Mouse (Mus musculus): Measurements from ENCODE around the gene Rnf182. TPM values are rescaled to one million over a fixed set of nuclear protein-coding genes. Genes with fewer than 3 reads are reported as not detected.

Rnf182 gene
- polyA plus RNA-seq, 1 experiment from 2014 or later: 0.21 TPM

GRCm38 (mm10) chr13:43619550-43620175 is 4.2 kb downstream of the Rnf182 start:
- WGBS: 55% methylated on average over 4 of the region's 4 CpGs
- Histone ChIP-seq H3K27me3 (replicated peaks; ENCODE audit: control insufficient read depth, insufficient read depth, low read length) (no peaks in the 10 kb centered on the region), H3K4me1 (replicated peaks; ENCODE audit: control insufficient read depth, insufficient read depth, low read length) (no peaks in the 10 kb centered on the region), H3K9ac (ENCODE audit: low read depth, low read length) (no peak overlapping the region), H3K9me3 (ENCODE audit: control insufficient read depth) (no peaks in the 10 kb centered on the region), H3K27ac (ENCODE audit: low read depth, low read length) (no peak overlapping the region), H3K36me3 (ENCODE audit: control insufficient read depth, insufficient read depth) (no peaks in the 10 kb centered on the region), H3K4me2 (replicated peaks; ENCODE audit: low read depth) (no peak overlapping the region), H3K4me3 (ENCODE audit: low read depth, low read length) (no peak overlapping the region)
- TF ChIP-seq CTCF (IDR thresholded peaks at IDR 0.05; ENCODE audit: low read depth): no peak
- ATAC-seq: no peak

DNA sequence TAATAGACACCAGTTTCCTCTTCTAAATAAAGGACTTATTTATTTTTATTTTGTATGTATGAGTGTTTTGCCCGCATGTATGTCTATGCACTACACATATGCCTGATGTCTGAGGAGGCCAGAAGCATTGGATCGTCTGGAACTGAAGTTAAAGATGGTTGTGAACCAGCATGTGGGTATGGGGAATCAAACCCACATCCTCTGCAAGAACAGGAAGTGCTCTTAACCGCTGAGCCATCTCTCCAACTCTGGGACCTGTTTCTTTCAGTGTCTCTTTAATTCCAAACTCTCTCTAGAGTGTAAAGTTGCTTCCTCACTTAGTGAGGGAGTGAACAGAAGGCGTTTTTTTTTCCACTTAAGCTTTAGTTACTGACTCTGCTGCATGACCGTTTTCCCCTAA is 12.4 kb downstream of the Rnf182 start:
- Histone ChIP-seq H3K9me3 (ENCODE audit: control insufficient read depth) (no peaks in the 10 kb centered on the region), H3K4me2 (replicated peaks; ENCODE audit: low read depth) (no peak overlapping the region), H3K4me1 (replicated peaks; ENCODE audit: control insufficient read depth, insufficient read depth, low read length) (no peaks in the 10 kb centered on the region), H3K36me3 (ENCODE audit: control insufficient read depth, insufficient read depth) (no peaks in the 10 kb centered on the region), H3K4me3 (ENCODE audit: low read depth, low read length) (no peak overlapping the region), H3K27me3 (replicated peaks; ENCODE audit: control insufficient read depth, insufficient read depth, low read length) (no peaks in the 10 kb centered on the region), H3K9ac (ENCODE audit: low read depth, low read length) (no peak overlapping the region), H3K27ac (ENCODE audit: low read depth, low read length) (no peak overlapping the region)
- ATAC-seq: no peak
- no peak for TF ChIP-seq CTCF (IDR thresholded peaks at IDR 0.05; ENCODE audit: low read depth)
- 81% methylated on average over 5 of the region's 5 CpGs for WGBS

GRCm38 (mm10) chr13:43629785-43630184 is 14.3 kb downstream of the Rnf182 start:
- H3K4me2 ChIP-seq (replicated peaks; ENCODE audit: low read depth): no peak overlapping the region
- H3K27me3 ChIP-seq (replicated peaks; ENCODE audit: control insufficient read depth, insufficient read depth, low read length): no peaks in the 10 kb centered on the region
- H3K36me3 ChIP-seq (ENCODE audit: control insufficient read depth, insufficient read depth): no peaks in the 10 kb centered on the region
- no peak overlapping the region for H3K27ac ChIP-seq (ENCODE audit: low read depth, low read length)
- H3K9me3 ChIP-seq (ENCODE audit: control insufficient read depth): no peaks in the 10 kb centered on the region
- TF ChIP-seq CTCF (IDR thresholded peaks at IDR 0.05; ENCODE audit: low read depth): no peak
- 75% methylated on average over 7 of the region's 7 CpGs for WGBS
- no peak for ATAC-seq
- no peak overlapping the region for H3K9ac ChIP-seq (ENCODE audit: low read depth, low read length)
- H3K4me3 ChIP-seq (ENCODE audit: low read depth, low read length): no peak overlapping the region
- H3K4me1 ChIP-seq (replicated peaks; ENCODE audit: control insufficient read depth, insufficient read depth, low read length): no peaks in the 10 kb centered on the region

DNA sequence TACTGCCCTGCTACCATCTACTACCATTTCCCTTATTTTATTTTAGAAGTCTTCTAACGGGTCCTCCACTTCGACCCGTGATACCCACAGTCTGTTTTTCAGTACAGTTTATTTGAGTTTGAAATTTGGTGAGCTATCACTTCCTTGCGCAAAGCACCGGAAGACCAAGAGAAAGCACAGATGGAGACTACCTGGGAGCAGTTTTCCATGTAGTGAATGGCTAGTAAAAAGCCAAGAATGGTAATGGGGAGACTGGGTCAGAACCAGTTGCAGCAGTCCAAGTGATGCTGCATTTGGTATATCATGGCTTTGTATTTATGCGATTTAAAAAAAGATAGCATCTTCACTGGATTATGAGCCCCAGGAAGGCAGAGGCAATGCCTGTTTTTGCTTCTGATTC is 15.8 kb downstream of the Rnf182 start:
- Histone ChIP-seq H3K4me1 (replicated peaks; ENCODE audit: control insufficient read depth, insufficient read depth, low read length) (no peaks in the 10 kb centered on the region), H3K9ac (ENCODE audit: low read depth, low read length) (no peak overlapping the region), H3K9me3 (ENCODE audit: control insufficient read depth) (no peaks in the 10 kb centered on the region), H3K27ac (ENCODE audit: low read depth, low read length) (no peak overlapping the region), H3K36me3 (ENCODE audit: control insufficient read depth, insufficient read depth) (no peaks in the 10 kb centered on the region), H3K4me2 (replicated peaks; ENCODE audit: low read depth) (no peak overlapping the region), H3K27me3 (replicated peaks; ENCODE audit: control insufficient read depth, insufficient read depth, low read length) (no peaks in the 10 kb centered on the region), H3K4me3 (ENCODE audit: low read depth, low read length) (no peak overlapping the region)
- no peak for ATAC-seq
- no peak for TF ChIP-seq CTCF (IDR thresholded peaks at IDR 0.05; ENCODE audit: low read depth)
- 94% methylated on average over 6 of the region's 6 CpGs for WGBS

DNA sequence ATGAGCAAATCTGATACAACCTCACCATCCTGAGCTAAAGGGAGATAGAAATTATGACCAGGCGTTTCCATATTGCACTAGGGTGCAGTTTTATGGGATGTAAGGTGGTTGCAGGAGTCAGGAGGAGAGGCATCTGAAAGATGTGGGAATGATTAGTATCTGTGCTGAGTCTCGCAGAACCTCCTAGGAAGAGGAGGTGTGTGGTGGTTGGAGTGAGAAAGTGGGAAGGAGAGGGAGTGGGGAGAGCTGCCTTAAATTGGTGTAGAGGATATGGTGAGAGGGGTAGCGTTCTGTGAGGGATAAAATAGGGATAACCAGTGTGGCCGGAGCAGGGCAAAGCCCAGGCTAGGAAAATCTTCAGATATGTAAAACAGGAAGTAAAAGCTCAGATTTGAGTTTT is 17.5 kb downstream of the Rnf182 start:
- no peaks in the 10 kb centered on the region for H3K4me1 ChIP-seq (replicated peaks; ENCODE audit: control insufficient read depth, insufficient read depth, low read length)
- H3K36me3 ChIP-seq (ENCODE audit: control insufficient read depth, insufficient read depth): no peaks in the 10 kb centered on the region
- no peaks in the 10 kb centered on the region for H3K9me3 ChIP-seq (ENCODE audit: control insufficient read depth)
- no peak overlapping the region for H3K27ac ChIP-seq (ENCODE audit: low read depth, low read length)
- WGBS: 83% methylated on average over 4 of the region's 4 CpGs
- no peak for TF ChIP-seq CTCF (IDR thresholded peaks at IDR 0.05; ENCODE audit: low read depth)
- H3K27me3 ChIP-seq (replicated peaks; ENCODE audit: control insufficient read depth, insufficient read depth, low read length): no peaks in the 10 kb centered on the region
- H3K9ac ChIP-seq (ENCODE audit: low read depth, low read length): no peak overlapping the region
- ATAC-seq: no peak
- no peak overlapping the region for H3K4me3 ChIP-seq (ENCODE audit: low read depth, low read length)
- no peak overlapping the region for H3K4me2 ChIP-seq (replicated peaks; ENCODE audit: low read depth)

DNA sequence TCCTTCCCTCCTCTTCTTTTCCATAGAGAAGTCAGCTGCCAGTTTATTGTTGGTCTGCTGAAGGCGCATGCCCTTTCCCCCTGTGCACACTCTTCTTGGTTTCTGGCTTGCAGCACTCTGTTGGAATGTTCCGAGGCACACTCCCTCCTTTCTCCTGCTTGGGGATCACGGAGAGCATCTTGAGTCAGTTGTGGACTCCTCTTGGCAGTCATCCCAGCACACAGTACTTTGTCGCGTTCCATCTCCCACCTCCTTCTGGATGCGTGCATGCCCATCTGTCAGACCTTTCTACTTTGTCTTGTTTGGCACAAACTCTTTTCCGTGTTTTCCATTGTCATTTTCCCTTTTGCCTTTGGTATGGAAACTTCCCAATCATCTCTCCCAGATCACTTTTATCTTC is 22.2 kb downstream of the Rnf182 start:
- Histone ChIP-seq H3K27ac (ENCODE audit: low read depth, low read length) (no peak overlapping the region), H3K4me3 (ENCODE audit: low read depth, low read length) (no peak overlapping the region), H3K4me1 (replicated peaks; ENCODE audit: control insufficient read depth, insufficient read depth, low read length) (no peaks in the 10 kb centered on the region), H3K9ac (ENCODE audit: low read depth, low read length) (no peak overlapping the region), H3K36me3 (ENCODE audit: control insufficient read depth, insufficient read depth) (no peaks in the 10 kb centered on the region), H3K9me3 (ENCODE audit: control insufficient read depth) (no peaks in the 10 kb centered on the region), H3K4me2 (replicated peaks; ENCODE audit: low read depth) (no peak overlapping the region), H3K27me3 (replicated peaks; ENCODE audit: control insufficient read depth, insufficient read depth, low read length) (no peaks in the 10 kb centered on the region)
- 77% methylated on average over 7 of the region's 7 CpGs for WGBS
- no peak for TF ChIP-seq CTCF (IDR thresholded peaks at IDR 0.05; ENCODE audit: low read depth)
- no peak for ATAC-seq

DNA sequence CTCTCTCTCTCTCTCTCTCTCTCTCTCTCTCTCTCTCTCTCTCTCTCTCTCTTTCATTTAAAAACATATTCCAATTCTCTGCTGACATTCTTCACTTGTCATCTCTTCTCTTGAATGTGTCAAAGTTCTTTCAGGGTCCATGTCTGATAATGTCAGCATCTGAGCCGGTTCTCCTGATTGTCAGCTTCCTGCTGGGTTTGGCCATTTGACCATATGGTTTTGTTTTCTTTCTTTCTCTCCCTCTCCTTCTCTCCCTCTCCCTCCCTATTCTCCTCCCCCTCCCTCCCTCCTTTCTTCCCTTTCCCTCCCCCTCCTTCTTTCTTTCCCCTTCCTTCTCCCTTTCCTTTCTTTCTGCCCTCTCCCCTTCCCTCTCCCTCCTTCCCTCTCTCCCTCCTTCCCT is 29.5 kb downstream of the Rnf182 start:
- Histone ChIP-seq H3K4me2 (replicated peaks; ENCODE audit: low read depth) (no peak overlapping the region), H3K36me3 (ENCODE audit: control insufficient read depth, insufficient read depth) (no peaks in the 10 kb centered on the region), H3K27me3 (replicated peaks; ENCODE audit: control insufficient read depth, insufficient read depth, low read length) (no peaks in the 10 kb centered on the region), H3K9ac (ENCODE audit: low read depth, low read length) (no peak overlapping the region), H3K9me3 (ENCODE audit: control insufficient read depth) (no peaks in the 10 kb centered on the region), H3K4me3 (ENCODE audit: low read depth, low read length) (no peak overlapping the region), H3K27ac (ENCODE audit: low read depth, low read length) (no peak overlapping the region), H3K4me1 (replicated peaks; ENCODE audit: control insufficient read depth, insufficient read depth, low read length) (no peaks in the 10 kb centered on the region)
- TF ChIP-seq CTCF (IDR thresholded peaks at IDR 0.05; ENCODE audit: low read depth): no peak
- no peak for ATAC-seq
- 25% methylated on average over 1 of the region's 1 CpGs for WGBS

Data from intestine, postnatal 0 days (tissue).